Mouse (Mus musculus): ENCODE results near the gene Rgr. TPM values are rescaled to one million over a fixed set of nuclear protein-coding genes. Genes with fewer than 3 reads are reported as not detected.

Rgr gene
- polyA plus RNA-seq (2015; fragmentation: Nextera tagmentation; extraction: Ambion mirVana) = not detected in 2 replicates

DNA sequence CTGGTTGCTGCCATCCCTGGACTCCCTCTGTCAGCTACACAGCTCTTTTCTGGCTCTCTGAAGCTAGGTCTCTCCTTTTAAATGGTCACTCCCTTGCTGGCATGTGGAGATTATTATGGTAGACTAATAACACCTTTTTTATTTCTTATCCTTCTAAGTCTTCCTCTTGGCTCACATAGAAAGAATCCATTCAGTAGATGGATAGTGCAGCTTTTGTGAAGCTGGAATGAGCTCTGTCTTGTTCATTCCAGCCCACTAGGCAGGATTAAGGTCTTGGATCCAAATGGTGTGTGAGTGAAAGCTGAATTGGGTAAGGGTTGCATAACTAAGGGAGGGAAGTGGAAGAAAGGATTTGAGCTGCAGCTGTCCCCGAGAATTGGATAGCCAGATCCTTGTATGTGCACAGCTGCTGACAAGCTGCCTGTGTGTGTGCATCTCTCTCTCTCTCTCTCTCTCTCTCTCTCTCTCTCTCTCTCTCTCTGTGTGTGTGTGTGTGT, at the start of gene Rgr:
TSS of gene Rgr (minus strand) at position 51 of the 497 bp plus-strand sequence.

DNA sequence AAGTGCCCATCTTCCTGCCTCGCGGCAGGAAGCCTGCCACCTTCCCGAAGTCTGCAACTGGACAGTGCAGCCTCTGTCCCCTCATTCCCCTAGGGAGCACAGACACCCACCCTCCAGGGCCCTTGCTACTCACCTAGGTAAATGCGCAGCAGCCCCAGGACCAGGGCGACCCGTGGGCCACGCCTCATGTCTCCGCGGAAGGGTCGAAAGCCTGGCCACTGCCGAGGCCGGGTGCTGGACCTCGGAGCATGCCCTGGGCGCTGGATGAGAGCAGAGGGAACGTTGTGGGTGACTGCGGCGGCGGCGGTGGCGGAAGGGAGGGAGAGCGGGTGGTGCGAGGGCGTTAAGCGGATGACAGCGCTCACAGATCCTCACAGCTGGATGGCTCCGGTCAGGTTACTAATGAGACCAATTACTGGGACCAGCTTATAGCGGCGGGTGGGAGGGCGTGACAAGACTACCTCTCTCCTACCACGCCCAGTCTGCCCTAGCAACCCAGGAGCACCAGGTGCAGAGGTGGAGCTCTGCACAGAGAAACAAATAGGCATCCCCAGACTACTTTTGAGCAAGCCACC, 49.3 kb upstream of the Rgr start, which contains the start of gene Cdhr1:
TSS of gene Cdhr1 (minus strand) at position 392 of the 575 bp plus-strand sequence.

DNA sequence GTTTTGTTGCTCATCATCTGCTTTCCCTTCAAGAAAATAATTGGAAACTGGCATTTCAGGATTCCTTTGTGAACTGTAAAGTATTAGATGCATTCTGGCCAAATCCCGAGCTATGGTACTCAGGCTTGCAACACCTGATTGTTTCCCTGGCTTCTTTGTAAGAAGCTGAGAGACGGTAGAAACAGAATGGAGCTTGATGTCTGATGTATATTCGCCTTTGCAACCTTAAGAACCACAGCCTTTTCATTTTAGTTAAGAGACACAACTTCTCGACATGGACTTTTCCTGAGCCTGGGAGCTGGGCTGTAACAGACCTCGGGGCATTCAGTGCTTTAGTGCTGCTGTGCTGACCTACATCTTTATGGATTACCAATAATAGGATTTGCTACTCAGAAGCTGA, 18.9 kb upstream of the Rgr start, which contains the start of gene Lrit2:
TSS of gene Lrit2 (plus strand) at position 301 of the 400 bp plus-strand sequence.

Other genes starting within 250 kb of the Rgr start
- 91.6 and 99.1 TPM in 2 replicates for gene Ccser2, start 80.2 kb downstream of the Rgr start, polyA plus RNA-seq (2015; fragmentation: Nextera tagmentation; extraction: Ambion mirVana)
- gene Lrit1, start 5.9 kb upstream of the Rgr start, polyA plus RNA-seq (2015; fragmentation: Nextera tagmentation; extraction: Ambion mirVana) = not detected in 2 replicates
- not detected in 2 replicates for gene Lrit2, start 19.0 kb upstream of the Rgr start, polyA plus RNA-seq (2015; fragmentation: Nextera tagmentation; extraction: Ambion mirVana)
- 4.8 and 5.0 TPM in 2 replicates for gene Cdhr1, start 49.4 kb upstream of the Rgr start, polyA plus RNA-seq (2015; fragmentation: Nextera tagmentation; extraction: Ambion mirVana)
- 0.61 TPM in 1 of 2 replicates, not detected in the other for gene 2610528A11Rik, start 65.1 kb upstream of the Rgr start, polyA plus RNA-seq (2015; fragmentation: Nextera tagmentation; extraction: Ambion mirVana)
- 235 and 264 TPM in 2 replicates for gene Ghitm, start 86.3 kb upstream of the Rgr start, polyA plus RNA-seq (2015; fragmentation: Nextera tagmentation; extraction: Ambion mirVana)

All from neural tube, postnatal 0 days (tissue).